Mouse (Mus musculus): ENCODE data around the gene Qtrt1.
A peak's percentile ranks its signal among the peaks of the same experiment; 100 is the strongest.
"Not testable (repeated sequence)": the region's sequence is repeated elsewhere in the genome, so short reads cannot be mapped to it uniquely, and the experiment has no call there.

Qtrt1 gene

GRCm38 (mm10) chr9:21450270-21450669 is 38.6 kb downstream of the Qtrt1 start:
- DNase-seq (ENCODE audit: low spot score in 2 of 2), result no peak

GRCm38 (mm10) chr9:21451391-21451790 is 39.8 kb downstream of the Qtrt1 start:
- peak; percentile 34 to 48 for DNase-seq (ENCODE audit: low spot score in 2 of 2)

DNA sequence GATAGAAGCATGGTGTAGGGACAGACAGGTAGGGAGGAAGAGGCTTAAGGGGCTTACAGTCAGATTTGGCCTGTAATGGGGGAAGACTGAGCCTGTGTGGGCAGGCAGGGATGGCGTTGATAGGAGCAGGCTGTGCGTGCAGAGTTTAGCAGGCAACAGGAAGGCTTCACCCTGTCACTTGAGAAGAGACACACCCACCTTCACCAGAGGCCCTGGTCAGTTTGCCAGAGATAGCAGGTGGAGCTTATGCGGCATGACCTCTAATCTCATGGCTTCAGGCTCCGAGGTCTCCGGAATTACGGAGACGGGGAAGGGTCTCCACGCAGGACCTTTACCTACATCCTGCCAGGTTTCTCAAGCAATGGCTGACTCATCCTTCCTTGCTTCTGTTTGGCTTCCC is 40.2 kb downstream of the Qtrt1 start:
- peak in 1 of 2 experiments; percentile 35 for DNase-seq (ENCODE audit: low spot score in 2 of 2)

GRCm38 (mm10) chr9:21453003-21453402 is 41.4 kb downstream of the Qtrt1 start:
- no peak for DNase-seq (ENCODE audit: low spot score in 2 of 2)

DNA sequence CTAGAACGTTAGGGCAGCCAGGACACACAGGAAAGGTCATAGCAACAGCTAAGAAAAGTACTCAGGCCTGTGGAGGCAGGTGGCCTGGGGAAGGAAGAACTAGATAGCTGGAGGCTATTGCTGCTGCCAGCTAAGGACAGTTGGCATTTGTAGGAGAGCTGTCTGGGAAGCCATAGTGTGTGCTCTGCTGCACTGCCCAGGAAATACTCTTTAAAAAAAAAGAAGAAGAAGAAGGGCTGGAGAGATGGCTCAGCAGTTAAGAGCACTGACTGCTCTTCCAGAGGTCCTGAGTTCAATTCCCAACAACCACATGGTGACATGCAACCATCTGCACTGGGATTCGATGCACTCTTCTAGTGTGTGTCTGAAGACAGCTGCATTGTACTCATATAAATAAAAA is 41.8 kb downstream of the Qtrt1 start:
- no peak for DNase-seq (ENCODE audit: low spot score in 2 of 2)

DNA sequence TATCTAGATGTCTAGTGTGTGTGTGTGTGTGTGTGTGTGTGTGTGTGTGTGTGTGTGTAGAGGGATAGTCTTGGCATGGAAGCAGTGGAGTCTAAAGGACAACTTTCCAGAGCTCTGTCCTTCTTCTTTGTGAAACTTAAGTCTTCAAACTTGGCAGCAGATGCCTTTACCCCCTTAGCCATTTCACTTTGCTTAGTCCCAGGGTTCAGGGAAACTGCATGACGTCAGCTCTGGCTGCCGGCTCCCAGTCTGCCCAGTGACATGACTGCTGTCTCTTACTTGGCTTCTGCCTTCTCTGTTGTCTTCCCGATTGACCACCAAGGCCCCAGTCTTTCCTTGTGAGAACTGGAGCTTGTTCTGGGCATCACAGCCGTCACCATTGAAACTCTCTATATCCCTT is 42.9 kb downstream of the Qtrt1 start:
- no peak for DNase-seq (ENCODE audit: low spot score in 2 of 2)

DNA sequence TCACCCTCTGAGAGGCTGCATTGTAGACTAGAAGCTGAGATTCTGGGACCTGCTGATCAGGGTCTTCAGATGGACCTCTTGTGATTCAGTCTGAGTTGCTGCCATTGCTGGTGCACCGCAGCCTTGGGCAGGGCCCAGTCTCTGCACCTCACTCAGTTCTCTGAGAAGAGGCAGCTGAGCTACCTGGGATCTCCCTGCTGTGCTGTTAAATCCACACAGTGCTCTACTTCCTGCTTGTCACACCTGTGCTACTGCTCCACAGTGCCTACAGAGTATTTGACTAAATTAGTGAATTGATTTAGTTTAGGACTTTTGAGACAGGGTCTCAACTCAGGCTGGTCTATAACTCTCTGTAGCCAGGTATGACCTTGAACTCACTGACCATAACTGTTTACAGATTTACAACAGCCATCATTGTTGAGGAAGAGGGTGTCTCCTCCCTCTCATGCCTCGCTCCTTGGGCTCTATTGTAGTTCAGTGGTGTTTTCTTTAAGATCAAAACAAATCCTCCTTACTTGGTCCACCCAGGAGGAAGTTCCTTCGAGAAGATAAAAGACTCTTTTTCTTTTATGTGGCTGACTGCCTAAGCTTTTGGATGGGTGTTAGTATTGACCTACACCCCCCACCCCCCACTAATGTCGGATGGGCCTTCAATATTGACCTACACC is 43.6 kb downstream of the Qtrt1 start:
- no peak for DNase-seq (ENCODE audit: low spot score in 2 of 2)

GRCm38 (mm10) chr9:21456246-21456929 is 44.8 kb downstream of the Qtrt1 start:
- no peak for DNase-seq (ENCODE audit: low spot score in 2 of 2)

DNA sequence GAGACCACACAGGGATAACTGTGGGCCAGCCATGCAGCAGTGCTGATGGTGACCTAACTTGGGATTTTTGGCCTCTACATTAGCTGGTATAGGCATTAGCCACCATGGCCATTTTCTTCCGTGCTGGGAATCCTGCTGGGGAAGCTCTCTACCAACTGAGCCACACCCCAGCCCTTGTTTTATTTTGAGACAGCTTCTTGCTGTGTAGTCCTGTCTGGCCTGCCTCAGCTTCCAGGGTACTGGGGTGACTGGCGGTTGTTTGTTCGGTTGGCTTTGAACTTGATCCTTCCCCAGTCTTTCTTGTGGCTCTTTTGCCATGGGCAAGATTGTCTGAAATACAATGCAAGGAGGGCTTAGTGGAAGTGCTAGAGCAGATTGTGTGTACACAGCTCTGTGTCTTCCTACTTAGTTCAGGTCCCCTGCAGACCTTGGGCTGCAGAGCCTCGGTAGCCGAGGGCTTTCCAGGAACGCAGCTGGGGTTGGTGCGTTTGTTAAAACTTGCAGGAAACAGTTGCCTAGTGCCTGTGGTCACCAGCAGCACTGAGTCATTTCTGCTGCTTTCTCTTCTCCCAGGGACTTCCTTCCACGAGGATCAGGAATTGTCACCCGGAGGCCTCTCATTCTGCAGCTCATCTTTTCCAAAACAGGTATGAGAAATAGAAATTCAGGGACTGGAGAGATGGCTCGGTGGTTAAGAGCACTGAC is 45.4 kb downstream of the Qtrt1 start:
- DNase-seq (ENCODE audit: low spot score in 2 of 2), result no peak

DNA sequence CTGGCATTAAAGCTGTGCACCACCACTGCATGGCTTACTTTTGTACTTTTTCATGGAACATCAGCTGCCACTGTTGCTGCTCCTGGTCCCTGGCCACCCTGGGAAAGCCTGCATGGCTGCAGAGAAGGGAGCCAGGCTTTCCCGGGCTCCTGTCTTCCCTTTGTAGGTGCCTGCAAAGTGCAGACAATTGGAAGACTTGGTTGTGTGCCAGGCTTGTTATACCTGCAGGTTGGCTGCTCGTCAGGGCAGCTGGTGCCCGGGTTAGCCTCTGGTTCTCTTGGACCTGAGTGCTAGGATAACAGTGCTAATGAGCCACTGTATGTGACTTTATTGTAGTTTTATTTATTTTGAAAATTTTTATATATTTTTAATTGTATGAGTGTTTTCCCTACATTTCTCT is 47.2 kb downstream of the Qtrt1 start:
- no peak for DNase-seq (ENCODE audit: low spot score in 2 of 2)

GRCm38 (mm10) chr9:21460400-21460940 is 48.8 kb downstream of the Qtrt1 start:
- DNase-seq (ENCODE audit: low spot score in 2 of 2), result no peak

- no peak for DNase-seq (ENCODE audit: low spot score in 2 of 2)
These were observed 51.5 kb downstream of the Qtrt1 start for GRCm38 (mm10) chr9:21463138-21463590.

DNA sequence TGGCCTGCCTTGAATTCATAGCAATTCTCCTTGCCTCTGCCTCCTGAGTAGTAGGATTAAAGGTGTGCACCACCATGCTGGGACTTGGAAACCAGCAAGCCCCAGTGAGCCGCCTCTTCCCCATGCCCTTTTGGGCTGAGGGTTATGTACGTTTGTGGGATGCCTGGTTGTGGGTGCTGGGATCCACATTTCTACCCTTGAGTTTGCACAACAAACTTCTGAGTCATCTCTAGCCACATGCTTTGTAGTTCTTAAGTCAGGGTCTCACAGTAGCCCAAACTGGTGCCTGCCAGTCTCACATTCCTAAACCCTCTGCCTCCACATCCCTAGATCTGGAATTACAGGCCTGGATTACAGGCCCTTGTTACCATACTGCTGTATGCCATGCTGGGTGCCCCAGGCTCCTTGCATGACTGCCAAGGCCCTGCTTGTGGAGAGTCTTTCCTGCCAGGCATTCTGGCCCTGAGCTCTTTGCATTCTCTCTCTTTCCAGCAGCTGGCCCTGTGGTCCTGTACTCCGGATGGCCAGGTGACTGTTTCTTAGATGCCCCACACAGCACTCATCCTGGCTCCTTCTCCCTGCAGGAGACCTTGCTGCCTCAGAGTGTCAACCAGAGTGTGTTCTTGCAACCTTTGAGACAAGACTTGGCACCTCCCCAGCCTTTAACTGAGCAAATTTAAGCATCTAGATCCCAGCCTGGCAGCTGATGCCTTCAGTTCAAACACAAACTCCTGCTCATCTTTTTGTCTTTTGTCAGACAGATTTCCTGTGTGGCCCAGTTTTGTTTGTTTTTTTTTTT is 52.3 kb downstream of the Qtrt1 start:
- DNase-seq (ENCODE audit: low spot score in 2 of 2), result no peak

GRCm38 (mm10) chr9:21464565-21464928 is 52.9 kb downstream of the Qtrt1 start:
- not testable (repeated sequence) for DNase-seq (ENCODE audit: low spot score in 2 of 2)

DNA sequence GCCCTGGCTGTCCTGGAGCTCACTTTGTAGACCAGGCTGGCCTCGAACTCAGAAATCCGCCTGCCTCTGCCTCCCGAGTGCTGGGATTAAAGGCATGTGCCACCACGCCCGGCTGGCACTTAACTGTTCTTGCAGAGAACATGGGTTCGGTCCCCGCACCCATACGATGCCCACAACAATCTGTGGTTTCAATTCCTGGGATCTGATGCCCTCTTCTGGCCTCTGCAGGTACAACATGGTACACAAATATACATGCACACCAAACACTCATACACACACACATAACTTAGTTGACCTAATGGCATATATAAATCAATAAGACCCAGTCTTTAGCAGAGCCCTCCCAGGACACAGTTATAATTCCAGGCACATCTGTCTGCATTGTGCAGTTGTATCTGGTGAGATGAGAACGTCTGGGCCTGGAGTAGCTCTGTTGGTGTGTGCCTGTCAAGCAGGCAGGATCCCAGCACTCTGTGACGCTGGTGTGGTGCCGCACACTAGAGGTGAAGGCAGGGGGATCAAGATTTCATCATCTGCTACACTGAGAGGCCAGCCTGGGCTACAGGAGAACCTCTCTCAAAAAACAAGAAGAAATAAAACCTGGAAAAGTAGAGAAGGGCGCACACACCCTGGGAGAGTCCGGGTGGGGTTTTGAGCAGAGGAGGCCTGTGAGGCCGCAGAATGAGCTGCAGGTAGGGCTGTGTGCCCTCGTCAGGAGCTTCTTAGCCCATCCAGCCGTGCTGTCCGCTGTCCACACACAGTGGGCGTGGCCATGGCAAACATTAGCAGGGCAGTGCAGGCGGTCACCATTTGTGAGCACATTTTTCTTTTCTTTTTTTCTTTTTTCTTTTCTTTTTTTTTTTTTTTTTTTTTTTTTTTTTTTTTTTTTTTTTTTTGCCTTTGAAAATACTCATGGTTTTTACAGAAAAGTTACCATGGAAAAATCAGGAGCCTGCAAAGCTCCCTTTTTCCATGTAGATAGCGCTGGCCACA is 57.7 kb downstream of the Qtrt1 start:
- peak; percentile 37 to 38 for DNase-seq (ENCODE audit: low spot score in 2 of 2)
